8 mouse cellular contexts compared by ENCODE assay signal in the genomic region with DNA sequence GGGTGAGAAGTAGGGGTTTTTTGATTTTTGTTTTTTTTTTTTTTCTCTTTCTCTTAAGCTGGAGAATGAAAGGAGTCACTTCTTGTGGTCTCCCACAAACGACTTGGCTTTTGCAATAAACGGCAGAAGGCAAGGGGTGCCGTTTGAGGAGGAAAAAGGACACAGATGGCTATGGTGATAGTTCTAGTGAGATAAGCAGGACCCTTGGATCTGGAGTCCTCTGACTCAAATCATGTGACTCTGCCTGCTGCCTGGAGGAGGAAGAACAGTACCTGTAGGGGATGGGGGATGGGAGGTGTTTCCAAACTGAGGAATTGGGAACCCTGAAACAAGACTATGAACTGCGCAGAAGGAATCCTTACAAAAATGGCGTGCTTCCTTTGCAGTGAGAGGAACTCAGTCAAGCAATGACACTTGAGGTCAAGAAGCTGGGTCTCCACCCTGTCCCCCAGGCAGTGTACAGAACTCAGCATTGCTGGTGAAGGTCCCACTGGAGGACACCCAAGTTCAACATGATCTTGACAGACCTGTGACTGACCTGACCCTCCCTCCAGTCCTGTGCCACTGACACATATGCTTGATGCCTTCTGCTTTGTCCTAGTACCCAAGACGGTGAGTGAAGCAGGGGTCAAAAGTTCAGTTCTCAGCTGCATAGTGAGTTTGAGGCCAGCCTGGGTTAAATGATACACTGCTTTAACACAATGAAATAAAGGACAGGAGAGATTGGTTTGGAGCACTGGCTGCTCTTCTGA. TPM values are rescaled to one million over a fixed set of nuclear protein-coding genes. Genes with fewer than 3 reads are reported as not detected.
DNase-seq lines count a peak whose midpoint lies in the region; ATAC-seq lines count a peak whose summit lies in the region.

No protein-coding gene starts in this region.

- H3K27ac ChIP-seq in embryonic facial prominence, embryonic 13.5 days = peak overlapping the region; percentile 80
- peak overlapping the region; percentile 77; the same call in 1 of the 2 replicates for H3K27ac ChIP-seq in limb, embryonic 13.5 days
- no peak overlapping the region for H3K27ac ChIP-seq in neural tube, embryonic 12.5 days

- ATAC-seq in embryonic facial prominence, embryonic 13.5 days (ENCODE audit: insufficient number of reproducible peaks, insufficient read depth, low FRiP score, low TSS enrichment, low read depth) = no peak
- no peak for ATAC-seq in limb, embryonic 13.5 days (ENCODE audit: low FRiP score, low read depth)
- no peak for ATAC-seq in neural tube, embryonic 12.5 days (ENCODE audit: low FRiP score, low read depth)
- no peak for ATAC-seq in cerebellum, adult (ENCODE audit: insufficient number of reproducible peaks, low FRiP score, low TSS enrichment)

- peak overlapping the region; percentile 97 for H3K4me3 ChIP-seq in embryonic facial prominence, embryonic 13.5 days
- peak overlapping the region; percentile 98 for H3K4me3 ChIP-seq in limb, embryonic 13.5 days
- no peak overlapping the region; the same call in 1 of the 2 replicates for H3K4me3 ChIP-seq in neural tube, embryonic 12.5 days

- peaks cover 37% of the 10 kb centered on the region for H3K4me1 ChIP-seq in embryonic facial prominence, embryonic 13.5 days
- peaks cover 35% of the 10 kb centered on the region for H3K4me1 ChIP-seq in limb, embryonic 13.5 days
- peaks cover 31% of the 10 kb centered on the region for H3K4me1 ChIP-seq in neural tube, embryonic 12.5 days

- H3K4me2 ChIP-seq in embryonic facial prominence, embryonic 13.5 days = peak overlapping the region; percentile 75
- H3K4me2 ChIP-seq in limb, embryonic 13.5 days (replicated peaks) = peak overlapping the region; percentile 77
- H3K4me2 ChIP-seq in neural tube, embryonic 12.5 days (replicated peaks) = peak overlapping the region; percentile 86

- DNase-seq in cerebellum, adult 9-11 months = peak; percentile 63
- no peak for DNase-seq in cerebellum, adult 11 months
- DNase-seq in 3T3-L1 (ENCODE audit: low read depth, low spot score) = peak; percentile 42
- DNase-seq in urinary bladder, postnatal 36 days (ENCODE audit: low spot score in 2 of 2) = no peak

- peaks cover 28% of the 10 kb centered on the region for H3K36me3 ChIP-seq in embryonic facial prominence, embryonic 13.5 days
- peaks cover 25% of the 10 kb centered on the region for H3K36me3 ChIP-seq in limb, embryonic 13.5 days
- H3K36me3 ChIP-seq in neural tube, embryonic 12.5 days = peaks cover 22% of the 10 kb centered on the region

- H3K9ac ChIP-seq in embryonic facial prominence, embryonic 13.5 days = peak overlapping the region; percentile 74
- peak overlapping the region; percentile 73 for H3K9ac ChIP-seq in limb, embryonic 13.5 days
- no peak overlapping the region for H3K9ac ChIP-seq in neural tube, embryonic 12.5 days

- no peaks in the 10 kb centered on the region for H3K27me3 ChIP-seq in embryonic facial prominence, embryonic 13.5 days
- H3K27me3 ChIP-seq in limb, embryonic 13.5 days = no peaks in the 10 kb centered on the region
- no peaks in the 10 kb centered on the region for H3K27me3 ChIP-seq in neural tube, embryonic 12.5 days (replicated peaks)

- H3K9me3 ChIP-seq in embryonic facial prominence, embryonic 13.5 days = no peaks in the 10 kb centered on the region
- no peaks in the 10 kb centered on the region for H3K9me3 ChIP-seq in limb, embryonic 13.5 days
- H3K9me3 ChIP-seq in neural tube, embryonic 12.5 days = no peaks in the 10 kb centered on the region

- WGBS in embryonic facial prominence, embryonic 13.5 days = 38% methylated on average over 6 of the region's 6 CpGs
- WGBS in limb, embryonic 13.5 days = 45% methylated on average over 6 of the region's 6 CpGs
- 38% methylated on average over 6 of the region's 6 CpGs for WGBS in neural tube, embryonic 12.5 days

RNA-seq across cellular contexts. Expression of a gene that starts 1.1 kb away (rescaled TPM):
- 959 and 1,012 TPM in 2 replicates for polyA plus RNA-seq in embryonic facial prominence, embryonic 13.5 days (2015; fragmentation: Nextera tagmentation; extraction: Ambion mirVana)
- polyA plus RNA-seq in limb, embryonic 13.5 days (2015; fragmentation: Nextera tagmentation; extraction: Ambion mirVana) = 943 and 1,018 TPM in 2 replicates
- 753 and 769 TPM in 2 replicates for polyA plus RNA-seq in neural tube, embryonic 12.5 days (2016; fragmentation: Nextera tagmentation; extraction: Ambion mirVana)

RNA-seq across cellular contexts. Expression of a gene that starts 7.4 kb away (rescaled TPM):
- polyA plus RNA-seq in embryonic facial prominence, embryonic 13.5 days (2015; fragmentation: Nextera tagmentation; extraction: Ambion mirVana) = 97.1 and 100 TPM in 2 replicates
- 106 TPM in 2 replicates for polyA plus RNA-seq in limb, embryonic 13.5 days (2015; fragmentation: Nextera tagmentation; extraction: Ambion mirVana)
- 89.7 and 94.8 TPM in 2 replicates for polyA plus RNA-seq in neural tube, embryonic 12.5 days (2016; fragmentation: Nextera tagmentation; extraction: Ambion mirVana)

RNA-seq across cellular contexts. Expression of a gene that starts 8.9 kb away (rescaled TPM):
- 105 and 108 TPM in 2 replicates for polyA plus RNA-seq in embryonic facial prominence, embryonic 13.5 days (2015; fragmentation: Nextera tagmentation; extraction: Ambion mirVana)
- 108 and 109 TPM in 2 replicates for polyA plus RNA-seq in limb, embryonic 13.5 days (2015; fragmentation: Nextera tagmentation; extraction: Ambion mirVana)
- 108 and 110 TPM in 2 replicates for polyA plus RNA-seq in neural tube, embryonic 12.5 days (2016; fragmentation: Nextera tagmentation; extraction: Ambion mirVana)

RNA-seq across cellular contexts. Expression of a gene that starts 16.5 kb away (rescaled TPM):
- polyA plus RNA-seq in embryonic facial prominence, embryonic 13.5 days (2015; fragmentation: Nextera tagmentation; extraction: Ambion mirVana) = 45.6 and 48.2 TPM in 2 replicates
- 48.1 and 48.4 TPM in 2 replicates for polyA plus RNA-seq in limb, embryonic 13.5 days (2015; fragmentation: Nextera tagmentation; extraction: Ambion mirVana)
- 39.7 and 40.1 TPM in 2 replicates for polyA plus RNA-seq in neural tube, embryonic 12.5 days (2016; fragmentation: Nextera tagmentation; extraction: Ambion mirVana)

RNA-seq across cellular contexts. Expression of a gene that starts 24.1 kb away (rescaled TPM):
- polyA plus RNA-seq in embryonic facial prominence, embryonic 13.5 days (2015; fragmentation: Nextera tagmentation; extraction: Ambion mirVana) = 101 and 111 TPM in 2 replicates
- 82.7 and 92.5 TPM in 2 replicates for polyA plus RNA-seq in limb, embryonic 13.5 days (2015; fragmentation: Nextera tagmentation; extraction: Ambion mirVana)
- polyA plus RNA-seq in neural tube, embryonic 12.5 days (2016; fragmentation: Nextera tagmentation; extraction: Ambion mirVana) = 34.2 and 34.9 TPM in 2 replicates

Comparison
In these comparisons a context has a peak if more than half of its experiments do, and no peak if none do; other contexts are left out.
1. DNase-seq: peak in cerebellum, adult 9-11 months (single experiment) and 3T3-L1 (single experiment); none in cerebellum, adult 11 months (single experiment) and urinary bladder, postnatal 36 days (0 of 2).
2. Peak in every context shown above with its lines, with median percentiles within 50 percentile points of each other: H3K4me2 ChIP-seq.